Mouse (Mus musculus) MEL (cell line): ENCODE results near the gene Metap2.

Experiments used
- CHD2 ChIP-seq: IDR thresholded peaks from 2 replicates; pipeline ENCODE4 v1.6.1; 2011; ENCODE audit warnings: low read length, improper control_type of control experiment
- CTCF ChIP-seq, 3 experiments: IDR thresholded peaks in 2 of 3; conservative IDR thresholded peaks in 1 of 3; 2 replicates each; pipeline ENCODE4 v1.5.1; 2011 to 2012; ENCODE audit warnings: low read length in 3 of 3, low read depth in 2 of 3, mild to moderate bottlenecking in 2 of 3, improper control_type of control experiment in 1 of 3, inconsistent platforms in 1 of 3, mixed read lengths in 1 of 3, moderate library complexity in 1 of 3; ENCODE audit not compliant: control insufficient read depth in 1 of 3, insufficient read depth in 1 of 3, poor library complexity in 1 of 3, severe bottlenecking in 1 of 3
- EP300 ChIP-seq, 2 experiments: IDR thresholded peaks; 2 replicates each; pipeline ENCODE4 v1.6.1; 2011; ENCODE audit warnings: improper control_type of control experiment in 2 of 2, low read length in 2 of 2, low read depth in 1 of 2, mild to moderate bottlenecking in 1 of 2
- ETS1 ChIP-seq: IDR thresholded peaks from 2 replicates; pipeline ENCODE4 v1.6.1; 2012; ENCODE audit warnings: low read depth, mild to moderate bottlenecking, inconsistent platforms, low read length, improper control_type of control experiment, moderate library complexity
- HCFC1 ChIP-seq: IDR thresholded peaks from 2 replicates; pipeline ENCODE4 v1.6.1; 2012; ENCODE audit warnings: low read depth, mild to moderate bottlenecking, inconsistent platforms, low read length, improper control_type of control experiment, moderate library complexity
- USF1 ChIP-seq: IDR thresholded peaks from 2 replicates; pipeline ENCODE4 v1.6.1; 2014; ENCODE audit warnings: low read depth, mild to moderate bottlenecking, inconsistent platforms, low read length, improper control_type of control experiment, moderate library complexity
- USF2 ChIP-seq, 2 experiments: IDR thresholded peaks; 2 replicates each; pipeline ENCODE4 v1.6.1; 2011 to 2012; ENCODE audit warnings: improper control_type of control experiment in 2 of 2, low read length in 2 of 2, borderline replicate concordance in 1 of 2, inconsistent platforms in 1 of 2, low read depth in 1 of 2, mild to moderate bottlenecking in 1 of 2; ENCODE audit not compliant: insufficient read depth in 1 of 2

- TF ChIP-seq USF2 (IDR thresholded peaks at IDR 0.05; ENCODE audit: borderline replicate concordance in 1 of 2, insufficient read depth in 1 of 2, low read depth in 1 of 2, low read length in 2 of 2) = no peak
- no peak for TF ChIP-seq USF1
- no peak for TF ChIP-seq CTCF (IDR thresholded peaks at IDR 0.05 in 2 of 3, conservative IDR thresholded peaks at IDR 0.05 in 1 of 3; ENCODE audit: control insufficient read depth in 1 of 3, insufficient read depth in 1 of 3, low read depth in 2 of 3, low read length in 3 of 3, poor library complexity in 1 of 3, severe bottlenecking in 1 of 3)
- TF ChIP-seq HCFC1 = no peak
- TF ChIP-seq CHD2 = no peak
- TF ChIP-seq EP300 (IDR thresholded peaks at IDR 0.05; ENCODE audit: low read depth in 1 of 2, low read length in 2 of 2) = peak in 1 of 2 experiments; percentile 15; a peak in 1 of 4 replicates
- TF ChIP-seq ETS1 = no peak; the same call in 1 of the 2 replicates
These were observed 33.4 kb upstream of the Metap2 start for GRCm38 (mm10) chr10:93930236-93930824.
